Mouse (Mus musculus) CH12.LX (cell line): ENCODE measurements around the gene Kctd12b. TPM values are rescaled to one million over a fixed set of nuclear protein-coding genes. Genes with fewer than 3 reads are reported as not detected.
A peak's percentile ranks its signal among the peaks of the same experiment; 100 is the strongest.

Experiments
- DNase-seq: peaks from one replicate; pipeline ENCODE4 v3.0.0-alpha.2; 2013; ENCODE audit errors: extremely low read depth
- H3K27ac ChIP-seq: 2 replicates; pipeline ENCODE4 v1.5.1; 2012; ENCODE audit warnings: low read depth, mild to moderate bottlenecking, control low read depth, moderate library complexity; ENCODE audit not compliant: insufficient read depth
- H3K27me3 ChIP-seq: replicated peaks from 2 replicates; pipeline ENCODE3; 2012; ENCODE audit warnings: inconsistent platforms
- H3K36me3 ChIP-seq, 2 experiments: replicated peaks in 1 of 2; 2 replicates each; pipeline versions ENCODE3 to v1.6.1; 2012; ENCODE audit warnings: inconsistent platforms in 1 of 2, low read length in 1 of 2, mild to moderate bottlenecking in 1 of 2, mixed read lengths in 1 of 2, moderate library complexity in 1 of 2; ENCODE audit not compliant: control insufficient read depth in 1 of 2, insufficient read depth in 1 of 2
- H3K4me1 ChIP-seq, 2 experiments: 2 replicates each; pipeline ENCODE4 v1.6.1; 2012; ENCODE audit warnings: inconsistent platforms in 1 of 2, moderate library complexity in 1 of 2; ENCODE audit not compliant: insufficient read depth in 2 of 2, control insufficient read depth in 1 of 2
- H3K4me2 ChIP-seq: 2 replicates; pipeline ENCODE4 v1.6.1; 2012; ENCODE audit warnings: low read depth, mild to moderate bottlenecking, control low read depth; ENCODE audit not compliant: poor library complexity, insufficient read depth, severe bottlenecking
- H3K4me3 ChIP-seq, 3 experiments: fragments of 150-350 bp in 1 of 3; sonication (generic) in 1 of 3; replicated peaks in 1 of 3; 2 replicates each; pipeline versions ENCODE3 to v1.5.1; 2011 to 2012; ENCODE audit warnings: low read depth in 2 of 3, low read length in 2 of 3, mild to moderate bottlenecking in 2 of 3, moderate library complexity in 2 of 3, control low read depth in 1 of 3, improper control_type of control experiment in 1 of 3, inconsistent platforms in 1 of 3, mixed read lengths in 1 of 3; ENCODE audit not compliant: poor library complexity in 1 of 3
- H3K79me2 ChIP-seq: replicated peaks from 2 replicates; pipeline ENCODE4 v1.6.1; 2012; ENCODE audit warnings: mild to moderate bottlenecking, moderate library complexity; ENCODE audit not compliant: control insufficient read depth, poor library complexity, insufficient read depth, severe bottlenecking; ENCODE audit errors: extremely low read depth
- H3K9ac ChIP-seq: 2 replicates; pipeline ENCODE4 v1.6.1; 2012; ENCODE audit warnings: low read depth, mild to moderate bottlenecking, control low read depth, moderate library complexity; ENCODE audit not compliant: insufficient read depth
- H3K9me3 ChIP-seq: replicated peaks from 2 replicates; pipeline ENCODE3; 2012; ENCODE audit warnings: low read length, inconsistent platforms, mixed read lengths
- CHD2 ChIP-seq: IDR thresholded peaks from 2 replicates; pipeline ENCODE4 v1.6.1; 2011; ENCODE audit warnings: low read length, improper control_type of control experiment
- CTCF ChIP-seq, 2 experiments: IDR thresholded peaks in 1 of 2; conservative IDR thresholded peaks in 1 of 2; 2 replicates each; pipeline ENCODE4 v1.5.1; 2011 to 2012; ENCODE audit warnings: low read depth in 2 of 2, low read length in 2 of 2, improper control_type of control experiment in 1 of 2, inconsistent platforms in 1 of 2, mild to moderate bottlenecking in 1 of 2, moderate library complexity in 1 of 2
- E2F4 ChIP-seq: IDR thresholded peaks from 2 replicates; pipeline ENCODE4 v1.6.1; 2011; ENCODE audit warnings: low read depth, low read length, improper control_type of control experiment; ENCODE audit not compliant: insufficient replicate concordance
- ELF1 ChIP-seq: IDR thresholded peaks from 2 replicates; pipeline ENCODE4 v1.6.1; 2014; ENCODE audit warnings: low read depth, mild to moderate bottlenecking, inconsistent platforms, low read length, improper control_type of control experiment
- EP300 ChIP-seq: IDR thresholded peaks from 2 replicates; pipeline ENCODE4 v1.6.1; 2011; ENCODE audit warnings: low read length, improper control_type of control experiment
- ETS1 ChIP-seq: conservative IDR thresholded peaks from 2 replicates; pipeline ENCODE4 v1.6.1; 2012; ENCODE audit warnings: low read depth, mild to moderate bottlenecking, inconsistent platforms, low read length, improper control_type of control experiment, moderate library complexity
- GABPA ChIP-seq: IDR thresholded peaks from 2 replicates; pipeline ENCODE4 v1.6.1; 2012; ENCODE audit warnings: low read depth, low read length, improper control_type of control experiment, inconsistent platforms; ENCODE audit not compliant: insufficient replicate concordance
- HCFC1 ChIP-seq: IDR thresholded peaks from 2 replicates; pipeline ENCODE4 v1.6.1; 2012; ENCODE audit warnings: low read depth, mild to moderate bottlenecking, inconsistent platforms, low read length, improper control_type of control experiment
- IRF4 ChIP-seq: IDR thresholded peaks from 2 replicates; pipeline ENCODE4 v1.6.1; 2014; ENCODE audit warnings: low read depth, mild to moderate bottlenecking, inconsistent platforms, low read length, improper control_type of control experiment
- KAT2A ChIP-seq: IDR thresholded peaks from 2 replicates; pipeline ENCODE4 v1.6.1; 2012; ENCODE audit warnings: low read length, improper control_type of control experiment, inconsistent platforms; ENCODE audit not compliant: insufficient replicate concordance
- MAFK ChIP-seq: IDR thresholded peaks from 2 replicates; pipeline ENCODE4 v1.6.1; 2011; ENCODE audit warnings: low read length, improper control_type of control experiment; ENCODE audit not compliant: insufficient replicate concordance
- MAX ChIP-seq: IDR thresholded peaks from 2 replicates; pipeline ENCODE4 v1.6.1; 2011; ENCODE audit warnings: low read length, improper control_type of control experiment
- MAZ ChIP-seq: IDR thresholded peaks from 2 replicates; pipeline ENCODE4 v1.6.1; 2012; ENCODE audit warnings: low read depth, mild to moderate bottlenecking, inconsistent platforms, low read length, improper control_type of control experiment, moderate library complexity
- MXI1 ChIP-seq: IDR thresholded peaks from 2 replicates; pipeline ENCODE4 v1.6.1; 2011; ENCODE audit warnings: mild to moderate bottlenecking, low read depth, low read length, improper control_type of control experiment
- MYC ChIP-seq: IDR thresholded peaks from 2 replicates; pipeline ENCODE4 v1.6.1; 2011; ENCODE audit warnings: low read depth, mild to moderate bottlenecking, improper control_type of control experiment, low read length
- NELFE ChIP-seq: IDR thresholded peaks from 2 replicates; pipeline ENCODE4 v1.6.1; 2011; ENCODE audit warnings: low read depth, low read length, improper control_type of control experiment
- NRF1 ChIP-seq: IDR thresholded peaks from 2 replicates; pipeline ENCODE4 v1.6.1; 2014; ENCODE audit warnings: low read depth, mild to moderate bottlenecking, inconsistent platforms, low read length, improper control_type of control experiment, moderate library complexity
- POLR2A ChIP-seq: IDR thresholded peaks from 2 replicates; pipeline ENCODE4 v1.6.1; 2011; ENCODE audit warnings: low read depth, mild to moderate bottlenecking, improper control_type of control experiment, low read length
- POLR2AphosphoS2 ChIP-seq: IDR thresholded peaks from 2 replicates; pipeline ENCODE4 v1.6.1; 2011; ENCODE audit warnings: low read depth, low read length, improper control_type of control experiment
- SIN3A ChIP-seq: IDR thresholded peaks from 2 replicates; pipeline ENCODE4 v1.6.1; 2012; ENCODE audit warnings: low read length, improper control_type of control experiment, inconsistent platforms
- TBP ChIP-seq: conservative IDR thresholded peaks from 2 replicates; pipeline ENCODE4 v1.6.1; 2011; ENCODE audit warnings: low read depth, low read length, improper control_type of control experiment
- TCF12 ChIP-seq: IDR thresholded peaks from 2 replicates; pipeline ENCODE4 v1.6.1; 2014; ENCODE audit warnings: low read depth, mild to moderate bottlenecking, inconsistent platforms, low read length, improper control_type of control experiment
- UBTF ChIP-seq: IDR thresholded peaks from 2 replicates; pipeline ENCODE4 v1.6.1; 2012; ENCODE audit warnings: low read depth, mild to moderate bottlenecking, inconsistent platforms, low read length, improper control_type of control experiment, moderate library complexity
- USF1 ChIP-seq: IDR thresholded peaks from 2 replicates; pipeline ENCODE4 v1.6.1; 2014; ENCODE audit warnings: low read depth, mild to moderate bottlenecking, inconsistent platforms, low read length, improper control_type of control experiment
- USF2 ChIP-seq: conservative IDR thresholded peaks from 2 replicates; pipeline ENCODE4 v1.6.1; 2011; ENCODE audit warnings: low read depth, low read length, improper control_type of control experiment
- ZC3H11A ChIP-seq: IDR thresholded peaks from 2 replicates; pipeline ENCODE4 v1.6.1; 2012; ENCODE audit warnings: low read depth, mild to moderate bottlenecking, inconsistent platforms, low read length, improper control_type of control experiment
- ZKSCAN1 ChIP-seq: IDR thresholded peaks from 2 replicates; pipeline ENCODE4 v1.6.1; 2012; ENCODE audit warnings: low read depth, inconsistent platforms, low read length, improper control_type of control experiment, borderline replicate concordance
- ZMIZ1 ChIP-seq: IDR thresholded peaks from 2 replicates; pipeline ENCODE4 v1.6.1; 2012; ENCODE audit warnings: low read depth, mild to moderate bottlenecking, inconsistent platforms, low read length, improper control_type of control experiment
- ZNF384 ChIP-seq: IDR thresholded peaks from 2 replicates; pipeline ENCODE4 v1.6.1; 2012; ENCODE audit warnings: low read depth, low read length, improper control_type of control experiment, inconsistent platforms
- dilution Hi-C: fragments of 300-500 bp; cut with MboI; formaldehyde crosslinking; loops from 2 replicates; pipeline ENCODE4 v1.14.3; 2020; ENCODE audit warnings: low sequenced_read_pairs; ENCODE audit not compliant: extremely low pct_unique_long_range_greater_than_20kb, extremely low pct_ligation_motif_present
- in situ Hi-C: fragments of 300-500 bp; cut with MboI; formaldehyde crosslinking; loops from 3 replicates; pipeline ENCODE4 v1.14.3; 2019; ENCODE audit warnings: low sequenced_read_pairs, low pct_ligation_motif_present, low pct_unique_long_range_greater_than_20kb, mixed read lengths
- polyA plus RNA-seq: library from polyadenylated mRNA; unstranded; fragments of >175 nt; gene quantifications from 2 replicates; pipeline ENCODE4 v1.2.1, GENCODE M21; 2012; ENCODE audit warnings: low read depth; ENCODE audit not compliant: insufficient read length
- total RNA-seq, 2 experiments: library from RNA; depleted of rRNA; stranded (reverse); fragments of 300-350 nt in 1 of 2; fragments of >200 nt in 1 of 2; gene quantifications; 2 replicates each; pipeline ENCODE4 v1.2.3; 2012 to 2014

Gene Kctd12b
- total and polyA plus RNA-seq, 3 experiments: not detected

DNA sequence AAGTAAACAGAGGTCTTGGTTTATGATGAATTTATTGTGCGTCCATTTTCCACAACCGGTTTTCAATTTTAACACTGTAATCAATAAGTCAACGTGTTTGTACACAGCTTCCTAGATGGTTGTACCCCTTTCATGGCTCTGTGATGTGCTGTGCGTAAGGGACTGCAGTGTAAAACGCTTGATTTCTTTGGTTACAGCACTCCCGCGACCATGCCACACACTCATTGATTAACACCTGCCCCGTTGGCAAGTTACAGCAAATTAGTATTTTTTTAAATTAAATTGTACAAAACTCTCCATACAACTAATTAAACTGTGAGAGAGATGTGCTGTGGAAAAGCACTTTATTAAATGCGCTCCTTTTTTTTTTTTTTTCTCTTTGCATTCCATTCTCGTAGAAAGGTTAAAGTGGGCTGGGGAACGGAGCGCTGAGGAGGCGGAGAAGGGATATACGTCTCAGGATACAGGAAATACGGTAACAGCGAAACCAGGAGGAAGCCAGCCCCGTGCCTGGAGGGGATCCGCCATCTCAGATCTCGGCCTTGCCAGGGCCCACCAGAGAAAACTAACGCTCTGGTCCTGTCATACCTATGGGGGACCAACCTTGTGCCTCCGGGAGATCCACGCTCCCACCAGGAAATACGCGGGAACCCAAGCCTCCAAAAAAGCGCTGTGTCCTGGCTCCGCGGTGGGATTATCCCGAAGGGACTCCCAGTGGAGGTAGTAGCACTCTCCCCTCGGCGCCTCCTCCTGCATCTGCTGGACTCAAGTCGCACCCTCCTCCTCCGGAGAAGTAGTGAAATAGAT is 27.1 kb upstream of the Kctd12b start, which contains the start of gene Nbdy:
Gene Nbdy, plus strand, starts transcription at position 481 of the 807 bp plus-strand sequence.
- no peaks in the 10 kb centered on the region for H3K79me2 ChIP-seq
- no peaks in the 10 kb centered on the region for H3K4me1 ChIP-seq
- no peaks in the 10 kb centered on the region for H3K27me3 ChIP-seq
- DNase-seq: no peak
- in situ Hi-C loops (no loop called here), dilution Hi-C loops (no loop called here)
- H3K9ac ChIP-seq: no peak within 1 kb of the TSS
- no peak within 1 kb of the TSS for H3K4me3 ChIP-seq
- no peaks in the 10 kb centered on the region for H3K9me3 ChIP-seq
- H3K4me2 ChIP-seq: no peak within 1 kb of the TSS
- TF ChIP-seq E2F4 (no peak), IRF4 (no peak), POLR2AphosphoS2 (no peak), USF1 (no peak), POLR2A (no peak), CTCF (conservative IDR thresholded peaks at IDR 0.05 in 1 of 2, IDR thresholded peaks at IDR 0.05 in 1 of 2; ENCODE audit: low read depth in 2 of 2, low read length in 2 of 2) (no peak), NELFE (no peak)
- H3K36me3 ChIP-seq: no peaks in the 10 kb centered on the region
- no peak within 1 kb of the TSS for H3K27ac ChIP-seq

DNA sequence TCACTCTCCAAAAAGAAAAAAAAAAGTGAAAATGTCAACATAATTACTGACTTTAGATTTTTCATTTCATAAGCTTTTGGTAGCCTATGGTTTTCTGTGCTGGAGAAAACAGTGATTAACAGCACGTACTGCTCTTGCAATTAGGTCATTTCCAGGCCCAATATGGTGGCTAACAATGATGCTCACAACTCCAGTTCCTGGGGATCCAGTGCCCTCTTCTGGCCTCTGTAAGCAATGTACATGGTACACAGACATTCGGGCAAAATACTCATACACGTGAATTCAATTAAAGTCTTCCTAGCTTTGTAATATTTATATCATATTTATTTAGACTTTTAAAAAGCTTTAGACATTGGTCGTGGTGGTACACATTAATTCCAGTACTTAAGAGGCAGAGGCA is 23.4 kb upstream of the Kctd12b start:
- in situ Hi-C loops: no loop called here
- dilution Hi-C loops: no loop called here

DNA sequence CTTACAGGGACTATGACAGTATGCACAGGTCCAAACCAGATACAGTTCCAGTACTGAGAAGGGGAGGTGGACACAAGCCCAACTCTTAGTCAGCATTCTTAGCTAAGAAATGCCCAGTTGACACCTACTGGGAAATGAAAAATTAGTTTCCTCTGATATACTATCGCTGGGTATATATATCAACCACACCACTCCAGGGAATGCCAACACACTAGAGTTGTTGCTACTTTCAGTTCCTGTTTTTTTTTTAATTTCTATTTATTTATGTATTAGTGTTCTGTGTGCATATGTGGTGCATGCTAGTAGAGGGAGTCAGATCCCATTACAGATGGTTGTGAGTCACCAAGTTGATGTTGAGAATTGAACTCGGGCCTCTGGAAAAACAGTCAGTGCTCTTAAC is 20.5 kb upstream of the Kctd12b start:
- Histone ChIP-seq H3K27ac (no peak overlapping the region), H3K27me3 (no peaks in the 10 kb centered on the region), H3K36me3 (no peaks in the 10 kb centered on the region), H3K79me2 (no peaks in the 10 kb centered on the region), H3K4me3 (no peak overlapping the region), H3K4me2 (no peak overlapping the region), H3K9ac (no peak overlapping the region), H3K9me3 (peaks cover 3% of the 10 kb centered on the region), H3K4me1 (no peaks in the 10 kb centered on the region)
- dilution Hi-C loops (no loop called here), in situ Hi-C loops (no loop called here)
- no peak for TF ChIP-seq POLR2A
- no peak for TF ChIP-seq MYC
- no peak for TF ChIP-seq TCF12
- TF ChIP-seq ELF1: no peak
- TF ChIP-seq MXI1: no peak
- TF ChIP-seq SIN3A: no peak
- no peak for TF ChIP-seq NRF1
- TF ChIP-seq UBTF: no peak
- TF ChIP-seq GABPA: no peak
- no peak for TF ChIP-seq CHD2
- no peak for TF ChIP-seq ZNF384
- no peak for DNase-seq

More for the DNA sequence above, 23.4 kb upstream of the Kctd12b start:
- Histone ChIP-seq H3K4me2 (no peak overlapping the region), H3K4me3 (no peak overlapping the region), H3K9ac (no peak overlapping the region), H3K79me2 (no peaks in the 10 kb centered on the region), H3K27ac (no peak overlapping the region), H3K4me1 (no peaks in the 10 kb centered on the region), H3K27me3 (no peaks in the 10 kb centered on the region), H3K9me3 (no peaks in the 10 kb centered on the region), H3K36me3 (no peaks in the 10 kb centered on the region)
- peak; percentile 0 for DNase-seq
- TF ChIP-seq HCFC1 (no peak), MAFK (no peak), GABPA (no peak), MAX (no peak), ELF1 (no peak), USF2 (no peak), MAZ (no peak), TBP (no peak), IRF4 (no peak), UBTF (no peak), ZMIZ1 (no peak), NRF1 (no peak), ETS1 (no peak), KAT2A (no peak), EP300 (no peak), ZKSCAN1 (no peak), ZC3H11A (no peak)
